ENCODE assay signal across 14 mouse cellular contexts in genomic region chr7:98383337-98383736, GRCm38 (mm10). TPM values are rescaled to one million over a fixed set of nuclear protein-coding genes. Genes with fewer than 3 reads are reported as not detected.
A peak's percentile ranks its signal among the peaks of the same experiment; 100 is the strongest.
DNase-seq lines count a peak whose midpoint lies in the region; ATAC-seq and TF ChIP-seq lines count a peak whose summit lies in the region.
"Had no signal": no experiment of that assay in that cellular context is flagged by ENCODE, and none has a peak within 500 bp of the region (broad histone marks: within the 10 kb centered on the region; RNA-seq: fewer than 3 reads in every experiment).

No protein-coding gene starts in this region.

- ATAC-seq in stomach, postnatal 0 days (ENCODE audit: low FRiP score, low TSS enrichment) = peak; percentile 85
- ATAC-seq: activated CD4-positive, CD25-positive, alpha-beta regulatory T cell, adult 4 months had no signal

- H3K4me1 ChIP-seq in stomach, postnatal 0 days (replicated peaks; ENCODE audit: control insufficient read depth, insufficient read depth) = peaks cover 4% of the 10 kb centered on the region; the same call in 1 of the 2 replicates
- H3K4me1 ChIP-seq: hindbrain, embryonic 15.5 days had no signal

- H3K36me3 ChIP-seq in stomach, postnatal 0 days (ENCODE audit: control insufficient read depth, insufficient read depth, low read length) = no peaks in the 10 kb centered on the region
- H3K36me3 ChIP-seq: hindbrain, embryonic 15.5 days had no signal

- 44% methylated on average over 4 of the region's 4 CpGs for WGBS in stomach, postnatal 0 days

- no peak for TF ChIP-seq CTCF in stomach, postnatal 0 days (IDR thresholded peaks at IDR 0.05; ENCODE audit: low read depth)

- H3K27ac ChIP-seq in stomach, postnatal 0 days (replicated peaks) = peak overlapping the region; percentile 40
- H3K27ac ChIP-seq: hindbrain, embryonic 15.5 days had no signal

- no peaks in the 10 kb centered on the region for H3K27me3 ChIP-seq in stomach, postnatal 0 days (ENCODE audit: control insufficient read depth, insufficient read depth, low read length)
- H3K27me3 ChIP-seq: hindbrain, embryonic 15.5 days had no signal

- no peaks in the 10 kb centered on the region for H3K9me3 ChIP-seq in stomach, postnatal 0 days (ENCODE audit: control insufficient read depth, low read length)
- H3K9me3 ChIP-seq: hindbrain, embryonic 15.5 days; megakaryocyte, embryonic 14.5 days had no signal

- H3K4me3 ChIP-seq in stomach, postnatal 0 days (ENCODE audit: low read depth, low read length) = no peak overlapping the region
- H3K4me3 ChIP-seq: hindbrain, embryonic 15.5 days; megakaryocyte, embryonic 14.5 days had no signal

- no peak overlapping the region for H3K4me2 ChIP-seq in stomach, postnatal 0 days (replicated peaks; ENCODE audit: low read depth)
- H3K4me2 ChIP-seq: hindbrain, embryonic 15.5 days had no signal

- peak; percentile 53 to 85 for DNase-seq in adrenal gland, adult (ENCODE audit: inconsistent age in 2 of 2, low spot score in 1 of 2)
- DNase-seq in adrenal gland, postnatal 4 days (ENCODE audit: low spot score in 2 of 2) = no peak
- peak; percentile 12 for DNase-seq in ovary, adult 18-20 months (ENCODE audit: low spot score)
- DNase-seq in ovary, postnatal 10 days (ENCODE audit: low spot score) = no peak
- peak; percentile 67 to 87 for DNase-seq in lung, adult 18-20 months
- DNase-seq in stomach, postnatal 0 days (ENCODE audit: low spot score) = peak; percentile 70
- no peak for DNase-seq in thymus, postnatal 0 days (ENCODE audit: low spot score)
- DNase-seq in thymus, postnatal 14 days = no peak
- DNase-seq: cerebellum, adult 11 months; kidney, postnatal 10 days had no signal

- no peak overlapping the region for H3K9ac ChIP-seq in stomach, postnatal 0 days (ENCODE audit: low read length)
- H3K9ac ChIP-seq: hindbrain, embryonic 15.5 days had no signal

- no peak for TF ChIP-seq EP300 in stomach, postnatal 0 days (optimal IDR thresholded peaks at IDR 0.05)

RNA-seq across cellular contexts. Expression of gene Tsku, which starts 22.2 kb away (rescaled TPM):
- total RNA-seq in adrenal gland, postnatal 4 days (2021) = 10 to 100 TPM; 10.3 to 12.1 TPM
- 29.9 and 34.0 TPM in 2 replicates for polyA plus RNA-seq in stomach, postnatal 0 days (2015; fragmentation: Nextera tagmentation; extraction: Ambion mirVana)
- polyA plus RNA-seq in thymus, postnatal 0 days (2015; fragmentation: Nextera tagmentation; extraction: Ambion mirVana) = 3.3 and 4.1 TPM in 2 replicates
- polyA plus RNA-seq: activated CD4-positive, CD25-positive, alpha-beta regulatory T cell, adult 4 months had no signal

RNA-seq across cellular contexts. Expression of gene Gucy2d, which starts 56.9 kb away (rescaled TPM):
- total RNA-seq in adrenal gland, postnatal 4 days (2021) = not detected
- polyA plus RNA-seq in stomach, postnatal 0 days (2015; fragmentation: Nextera tagmentation; extraction: Ambion mirVana) = 0.02 TPM in 1 of 2 replicates, not detected in the other
- polyA plus RNA-seq in thymus, postnatal 0 days (2015; fragmentation: Nextera tagmentation; extraction: Ambion mirVana) = not detected in 2 replicates
- total RNA-seq: left cerebral cortex, postnatal 25 days had no signal
- polyA plus RNA-seq: activated CD4-positive, CD25-positive, alpha-beta regulatory T cell, adult 4 months had no signal

Comparison
In these comparisons a context has a peak if more than half of its experiments do, and no peak if none do; other contexts are left out.
1. DNase-seq: peak in adrenal gland, adult (2 of 2), ovary, adult 18-20 months (single experiment), lung, adult 18-20 months (2 of 2) and stomach, postnatal 0 days (single experiment); none in adrenal gland, postnatal 4 days (0 of 2), ovary, postnatal 10 days (single experiment), thymus, postnatal 0 days (single experiment) and thymus, postnatal 14 days (single experiment).